Mouse (Mus musculus): ENCODE measurements around the gene Mrpl50. TPM values are rescaled to one million over a fixed set of nuclear protein-coding genes. Genes with fewer than 3 reads are reported as not detected.

Mrpl50 gene
- total RNA-seq (2015; ENCODE audit: low replicate concordance), result 22.2 and 27.0 TPM in 2 replicates
- 9.5 and 13.5 TPM in 2 replicates for total RNA-seq (2017; ENCODE audit: low replicate concordance)

DNA sequence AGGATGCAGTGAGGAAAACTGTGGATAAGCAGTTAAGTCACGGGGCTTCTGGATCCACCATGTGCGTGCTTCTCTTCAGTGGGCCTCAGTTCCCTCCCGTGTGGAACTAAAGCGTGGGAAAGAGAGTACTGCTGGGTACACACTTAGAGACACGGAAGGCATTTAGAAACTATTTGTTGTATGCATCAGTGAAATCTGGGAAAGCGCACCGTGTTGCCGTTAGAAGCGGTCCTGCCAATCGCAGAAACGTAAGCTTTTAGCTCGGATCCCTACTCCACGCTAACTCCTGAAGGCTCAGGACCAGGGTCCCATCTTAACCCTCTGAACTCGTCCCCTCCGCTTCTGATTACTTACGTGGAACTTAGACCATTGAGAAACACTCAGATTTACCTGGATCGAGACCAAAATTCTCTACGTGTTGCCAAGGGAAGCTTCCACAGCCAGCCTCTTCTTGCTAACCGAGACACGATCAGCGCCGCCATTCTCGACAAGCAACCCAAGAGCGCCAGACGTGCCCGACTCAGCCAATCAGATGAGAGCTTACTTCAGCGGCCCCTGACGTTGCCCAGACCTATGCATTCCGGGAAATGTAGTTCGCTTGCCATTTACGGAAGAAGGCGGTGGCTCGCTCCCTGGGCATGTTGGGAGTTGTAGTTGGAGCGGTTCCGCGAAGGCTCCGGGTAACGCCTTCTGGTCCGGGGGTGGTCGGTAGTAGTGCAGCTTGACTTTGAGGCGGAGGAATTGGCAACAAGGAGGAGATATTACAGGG, at the start of gene Mrpl50, which contains the start of gene Zfp189:
Mrpl50 (minus strand) TSS at position 522 of the 769 bp plus-strand sequence.
Zfp189 (plus strand) TSS at position 605 of the 769 bp plus-strand sequence.
- ATAC-seq (replicated peaks; ENCODE audit: low FRiP score, poor library complexity, severe bottlenecking), result peak; percentile 98

DNA sequence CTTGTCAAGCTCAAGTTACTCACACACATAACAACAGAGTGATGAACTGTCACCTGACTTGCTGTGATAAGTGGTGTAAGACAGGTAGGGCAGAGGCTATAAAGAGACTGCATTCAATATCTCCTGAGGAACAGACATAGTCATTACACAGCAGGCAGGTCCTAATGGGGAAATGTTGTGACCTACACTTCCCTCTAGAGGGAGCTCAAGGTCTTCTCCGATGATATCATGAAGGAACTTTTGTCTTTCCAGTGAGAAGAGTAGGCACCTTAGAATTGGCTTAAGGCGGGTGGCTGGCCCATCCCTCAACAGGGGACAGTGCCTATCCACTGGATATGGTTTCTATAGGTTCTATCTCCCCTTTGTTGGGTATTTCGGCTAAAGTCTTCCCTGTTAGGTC, 46.7 kb upstream of the Mrpl50 start:
- peak; percentile 89 for ATAC-seq (replicated peaks; ENCODE audit: low FRiP score, poor library complexity, severe bottlenecking)

DNA sequence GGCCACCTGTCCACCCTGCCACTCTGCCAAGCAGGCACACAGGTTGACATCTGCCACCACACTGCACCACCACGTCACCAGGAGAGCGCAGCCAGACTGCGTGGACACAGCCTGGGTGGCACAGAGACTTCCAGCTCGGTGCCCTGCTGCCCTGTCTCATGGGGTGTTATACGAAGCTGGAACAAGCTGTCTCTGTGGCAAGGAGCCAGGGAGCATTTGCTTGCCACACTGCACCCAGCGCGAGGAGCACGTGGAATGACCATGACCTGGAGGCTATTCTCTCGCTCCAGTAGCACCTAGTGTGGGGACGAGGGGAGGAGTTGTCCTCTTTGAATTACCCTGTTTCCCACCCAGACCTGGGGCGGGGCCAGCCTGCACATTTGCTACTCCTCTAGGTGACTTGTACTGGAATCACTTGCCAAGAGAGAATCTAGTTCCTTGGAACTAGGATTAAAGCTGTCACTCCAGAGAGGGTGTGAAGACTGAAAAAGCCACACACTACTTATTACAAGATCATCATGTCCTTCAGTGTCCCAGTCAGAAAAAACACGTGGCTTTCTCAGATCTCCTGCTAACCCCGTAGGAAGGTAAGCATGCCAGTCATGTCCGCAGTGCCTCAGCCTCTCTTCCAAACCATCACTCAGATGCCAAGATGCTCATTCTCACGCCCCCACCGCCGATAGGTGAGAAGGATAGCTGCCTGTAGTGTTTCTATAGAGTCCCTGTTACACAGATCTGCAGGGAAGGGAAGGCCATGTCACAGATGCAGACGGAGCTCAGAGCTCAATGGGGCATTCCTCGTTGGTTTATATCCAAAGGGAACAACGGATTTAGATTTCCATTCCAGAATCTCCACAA, 39.3 kb upstream of the Mrpl50 start:
- ATAC-seq (replicated peaks; ENCODE audit: low FRiP score, poor library complexity, severe bottlenecking), result 0 out of 2 replicates have a peak, but pooled peaks have one; percentile 39

DNA sequence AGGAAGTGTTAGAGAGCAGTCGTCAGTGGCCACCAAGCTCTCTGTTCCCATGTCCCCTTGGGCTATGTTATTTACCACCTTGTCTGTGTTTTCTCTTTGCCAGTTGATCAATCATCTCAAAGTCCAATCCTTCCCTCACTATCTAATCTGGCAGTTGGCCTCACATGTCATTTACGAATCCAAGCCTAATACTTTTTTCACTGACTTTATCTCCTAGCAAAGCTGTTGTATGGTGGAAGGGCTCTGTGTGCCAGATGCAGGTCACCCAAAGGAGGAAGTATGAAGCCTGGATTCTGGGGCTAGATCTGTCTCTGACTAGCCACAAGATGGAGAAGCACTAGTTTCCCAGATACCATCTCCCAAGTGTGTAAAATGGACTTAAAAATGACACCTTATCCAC, 37.3 kb upstream of the Mrpl50 start:
- ATAC-seq (replicated peaks; ENCODE audit: low FRiP score, poor library complexity, severe bottlenecking), result no peak

DNA sequence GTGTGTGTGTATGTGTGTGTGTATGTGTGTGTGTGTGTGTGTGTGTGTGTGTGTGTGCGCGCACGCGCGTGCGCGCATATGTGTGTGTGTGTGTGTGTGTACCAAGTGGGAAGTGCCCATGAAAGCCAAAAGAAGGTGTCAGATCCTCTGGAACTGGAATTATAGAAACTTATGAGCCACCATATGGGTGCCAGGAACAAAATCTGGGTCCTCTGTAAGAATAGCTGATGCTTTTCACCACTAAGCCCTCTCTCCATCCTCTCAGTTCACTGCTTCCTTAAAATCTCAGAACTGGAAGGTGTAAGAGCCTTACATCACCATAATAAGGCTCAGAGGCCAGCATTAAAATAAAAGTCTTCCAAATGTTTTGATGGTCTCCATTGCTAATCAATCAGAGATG, 36.5 kb upstream of the Mrpl50 start:
- ATAC-seq (replicated peaks; ENCODE audit: low FRiP score, poor library complexity, severe bottlenecking), result no peak

DNA sequence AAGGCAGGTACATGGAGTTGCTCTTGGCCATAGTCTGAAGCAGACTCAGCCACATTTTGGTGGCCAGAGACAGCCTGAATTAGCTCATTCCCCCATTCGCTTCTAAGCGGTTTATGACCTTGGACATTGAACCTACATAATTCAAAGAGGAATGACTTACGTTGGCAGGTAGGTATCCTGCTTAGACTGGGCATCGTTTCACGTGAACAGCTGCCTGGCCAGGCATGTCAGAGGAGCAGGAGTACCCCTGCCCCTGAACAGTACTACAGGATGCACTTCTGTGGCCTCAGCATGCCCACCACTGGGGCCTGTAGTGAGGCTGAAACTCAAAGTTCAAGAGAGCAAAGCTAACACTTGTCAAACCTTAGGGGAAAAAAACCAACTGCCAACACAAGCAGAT, 32.5 kb upstream of the Mrpl50 start:
- ATAC-seq (replicated peaks; ENCODE audit: low FRiP score, poor library complexity, severe bottlenecking), result no peak

DNA sequence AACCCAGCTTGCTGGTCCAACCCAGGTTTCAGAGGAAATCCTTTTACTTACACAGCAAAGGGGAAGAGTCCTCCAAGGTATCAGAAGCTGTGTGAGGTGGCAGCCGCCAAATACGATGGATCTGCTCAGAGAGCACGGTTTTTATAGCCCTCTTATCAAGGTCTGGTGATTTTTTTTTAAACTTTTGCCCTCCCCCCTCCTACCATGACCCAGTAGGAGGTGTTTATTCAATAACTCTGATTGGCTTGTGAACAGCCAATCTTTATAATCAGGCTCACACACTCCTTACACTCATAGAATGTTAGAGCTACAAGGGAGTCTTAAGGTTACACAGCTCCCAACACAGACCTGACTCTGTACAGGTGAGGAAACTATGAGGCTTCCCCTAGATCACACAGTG, 28.5 kb upstream of the Mrpl50 start, which contains the start of gene Aldob:
Aldob (minus strand) TSS at position 164 of the 400 bp plus-strand sequence.
- no peak for ATAC-seq (replicated peaks; ENCODE audit: low FRiP score, poor library complexity, severe bottlenecking)

DNA sequence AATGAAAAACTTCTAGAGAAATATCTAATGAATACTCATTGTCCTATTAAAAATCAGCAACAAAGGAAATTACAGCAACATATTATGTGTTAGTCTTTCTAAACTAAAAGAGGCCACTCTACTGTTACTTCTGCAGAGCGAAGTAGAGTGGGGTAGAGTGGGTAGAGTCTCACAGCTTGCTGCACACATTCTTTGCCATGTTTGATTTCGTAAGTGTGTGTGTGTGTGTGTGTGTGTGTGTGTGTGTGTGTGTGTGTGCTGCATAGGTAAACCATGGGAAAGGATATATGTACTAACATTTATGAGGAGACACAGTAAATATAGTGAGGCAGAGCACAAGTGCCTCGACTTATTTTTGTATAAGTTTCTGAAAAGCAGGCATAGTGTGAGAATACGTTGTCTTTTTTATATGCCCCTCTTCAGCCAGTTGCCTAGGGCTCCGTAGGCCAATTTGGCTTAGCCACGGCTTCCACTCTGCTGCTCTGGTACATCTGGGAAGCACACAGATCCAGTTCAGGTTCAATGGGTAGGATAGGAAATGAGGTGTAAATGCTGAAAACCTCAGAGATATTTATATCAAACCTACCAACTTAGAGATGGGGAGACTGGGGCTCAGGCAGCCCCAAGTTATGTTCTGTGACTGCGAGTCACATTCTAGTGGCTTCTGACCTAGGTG, 26.8 kb upstream of the Mrpl50 start:
- no peak for ATAC-seq (replicated peaks; ENCODE audit: low FRiP score, poor library complexity, severe bottlenecking)

DNA sequence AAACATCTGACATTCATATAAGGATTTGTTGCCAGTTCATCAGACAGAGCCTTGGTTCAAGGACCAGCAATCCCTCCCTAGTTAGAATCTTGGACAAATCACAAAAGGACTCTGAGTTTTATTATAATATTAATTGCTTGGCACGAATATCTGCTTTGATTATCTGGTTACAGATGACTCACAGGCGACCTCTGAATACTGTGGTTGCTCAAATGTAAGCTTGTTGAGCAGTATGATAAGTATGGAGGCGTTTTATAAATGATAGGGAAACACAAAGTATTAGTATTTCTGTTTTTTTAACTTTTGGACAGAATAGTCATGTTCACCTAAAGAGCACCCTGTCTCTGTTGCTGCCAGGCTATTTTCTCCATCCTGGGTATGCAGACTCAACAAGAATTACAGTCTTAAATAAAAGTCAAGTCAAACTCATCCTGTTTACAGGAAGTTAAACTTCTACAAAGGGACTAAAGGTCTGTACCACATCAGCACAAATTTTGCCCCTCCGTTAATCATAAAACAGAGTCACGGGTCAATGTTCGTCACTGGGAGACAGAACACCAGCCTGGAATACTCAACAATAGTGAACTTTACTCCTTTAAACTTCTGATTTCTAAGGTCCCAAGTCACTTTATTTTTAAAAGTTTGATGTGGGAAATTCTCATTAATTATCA, 26.1 kb upstream of the Mrpl50 start:
- ATAC-seq (replicated peaks; ENCODE audit: low FRiP score, poor library complexity, severe bottlenecking), result no peak

DNA sequence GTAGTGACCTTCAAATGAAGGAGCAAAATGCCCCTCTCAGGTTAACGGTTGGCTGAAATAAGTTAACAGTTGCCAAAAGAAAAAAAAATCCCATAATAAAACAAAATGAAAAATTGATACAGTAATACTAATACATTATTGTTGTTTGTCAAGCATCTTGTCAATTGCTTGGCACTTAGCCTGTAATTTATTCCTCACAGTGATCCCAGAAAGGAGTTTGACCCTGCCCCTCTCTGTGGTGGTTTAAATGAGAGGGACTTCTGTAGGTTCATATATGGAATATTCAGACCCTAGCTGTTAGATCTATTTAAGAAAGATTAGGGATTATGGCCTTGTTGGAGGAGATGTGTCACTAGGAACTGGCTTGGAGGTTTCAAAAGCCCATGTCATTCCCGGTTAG, 25.1 kb upstream of the Mrpl50 start:
- ATAC-seq (replicated peaks; ENCODE audit: low FRiP score, poor library complexity, severe bottlenecking), result no peak

DNA sequence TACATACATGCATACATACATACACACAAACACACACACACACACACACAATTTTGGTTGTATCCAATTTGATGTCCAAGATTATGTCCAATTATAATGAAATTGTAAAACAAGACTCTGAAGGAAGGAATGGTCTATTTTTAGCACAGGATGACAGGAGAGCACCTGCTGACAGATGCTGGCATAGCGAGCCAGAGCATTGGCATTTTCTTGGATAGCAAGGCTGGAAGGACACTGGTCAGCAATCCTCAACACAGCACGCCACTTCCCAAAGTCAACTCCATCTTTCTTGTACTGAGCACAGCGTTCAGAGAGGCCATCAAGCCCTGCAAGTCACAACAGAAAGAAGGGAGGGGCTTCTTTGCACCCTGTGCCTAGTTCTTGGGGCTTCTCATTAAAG, 20.1 kb upstream of the Mrpl50 start:
- no peak for ATAC-seq (replicated peaks; ENCODE audit: low FRiP score, poor library complexity, severe bottlenecking)

DNA sequence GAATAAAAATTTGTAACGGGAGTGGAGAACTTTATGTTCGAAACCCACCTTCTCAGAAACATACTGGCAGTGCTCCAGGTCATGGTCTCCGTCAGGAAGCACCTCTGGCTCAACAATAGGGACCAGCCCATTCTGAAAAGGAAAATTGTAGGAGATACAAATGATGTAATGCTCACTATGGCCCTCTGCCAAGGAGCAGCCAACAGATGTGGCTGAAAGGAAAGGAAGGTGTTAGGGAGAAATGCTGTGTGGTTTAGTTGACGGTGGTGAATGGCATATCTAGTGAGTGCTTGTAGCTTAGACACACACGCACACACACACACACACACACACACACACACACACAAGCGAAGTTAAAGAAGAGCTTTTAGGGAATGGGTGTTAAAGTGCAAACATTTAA, 18.8 kb upstream of the Mrpl50 start:
- ATAC-seq (replicated peaks; ENCODE audit: low FRiP score, poor library complexity, severe bottlenecking), result no peak

DNA sequence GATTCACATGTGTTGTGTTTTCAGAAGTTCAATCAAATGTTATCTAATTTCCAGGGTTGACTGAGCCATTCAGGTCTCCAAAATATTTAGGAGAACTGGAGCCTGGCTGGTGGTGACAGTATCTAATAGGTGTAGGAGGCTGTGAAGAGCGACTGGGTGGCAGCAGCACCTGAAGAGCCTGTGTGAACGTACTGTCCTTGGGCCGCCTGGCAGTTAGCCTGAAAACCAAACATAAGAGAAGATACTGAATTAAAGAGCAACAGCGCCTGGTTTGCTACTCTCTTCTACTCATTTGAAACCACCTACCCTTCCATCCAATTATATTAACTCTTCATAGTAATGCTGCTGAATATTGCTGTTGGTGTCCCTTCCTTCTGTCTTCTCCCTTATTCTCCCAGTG, 15.8 kb upstream of the Mrpl50 start:
- no peak for ATAC-seq (replicated peaks; ENCODE audit: low FRiP score, poor library complexity, severe bottlenecking)

DNA sequence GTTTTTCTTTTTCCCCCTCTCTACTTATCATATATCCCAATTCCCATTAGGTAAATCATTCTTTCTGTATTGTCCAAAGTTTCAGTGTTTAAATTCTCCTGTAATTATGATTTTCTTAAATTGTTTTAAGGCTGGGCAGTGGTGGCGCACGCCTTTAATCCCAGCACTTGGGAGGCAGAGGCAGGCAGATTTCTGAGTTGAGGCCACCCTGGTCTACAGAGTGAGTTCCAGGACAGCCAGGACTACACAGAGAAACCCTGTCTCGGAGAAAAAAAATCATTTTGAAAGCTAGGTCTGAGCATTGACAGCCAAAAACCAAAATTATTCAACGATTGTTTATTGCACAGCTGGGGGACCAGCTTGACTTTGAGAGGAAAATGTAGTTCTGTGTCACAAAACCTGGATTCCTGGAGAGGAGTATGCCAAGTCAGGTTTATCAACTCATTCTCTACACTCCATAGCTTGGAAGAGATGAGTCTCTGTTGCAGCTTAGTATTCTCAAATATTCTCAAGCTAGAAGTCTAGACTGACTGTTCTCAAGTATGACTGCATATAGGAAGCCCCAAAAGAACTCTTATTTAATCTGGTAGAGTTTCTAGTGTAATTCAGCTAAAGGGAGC, 14.9 kb upstream of the Mrpl50 start:
- no peak for ATAC-seq (replicated peaks; ENCODE audit: low FRiP score, poor library complexity, severe bottlenecking)

DNA sequence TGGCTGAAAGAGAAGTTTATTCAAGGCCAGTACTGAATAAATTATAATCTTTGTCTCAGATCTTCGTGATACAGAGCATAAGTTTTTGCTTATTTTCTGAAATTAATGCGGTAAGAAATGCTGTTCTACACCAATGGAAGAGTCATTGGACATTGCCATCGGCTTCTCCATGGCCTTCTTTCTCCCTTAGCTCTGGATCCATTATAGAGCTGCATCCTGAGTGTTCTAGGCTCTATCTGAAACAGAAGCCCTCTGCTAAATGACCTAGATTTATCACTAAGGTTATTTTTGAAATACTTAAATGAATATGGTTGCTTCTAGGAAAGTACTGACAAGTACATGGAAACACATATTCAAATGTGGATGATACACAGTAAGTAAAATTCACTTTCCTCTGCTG, 14.1 kb upstream of the Mrpl50 start:
- no peak for ATAC-seq (replicated peaks; ENCODE audit: low FRiP score, poor library complexity, severe bottlenecking)

DNA sequence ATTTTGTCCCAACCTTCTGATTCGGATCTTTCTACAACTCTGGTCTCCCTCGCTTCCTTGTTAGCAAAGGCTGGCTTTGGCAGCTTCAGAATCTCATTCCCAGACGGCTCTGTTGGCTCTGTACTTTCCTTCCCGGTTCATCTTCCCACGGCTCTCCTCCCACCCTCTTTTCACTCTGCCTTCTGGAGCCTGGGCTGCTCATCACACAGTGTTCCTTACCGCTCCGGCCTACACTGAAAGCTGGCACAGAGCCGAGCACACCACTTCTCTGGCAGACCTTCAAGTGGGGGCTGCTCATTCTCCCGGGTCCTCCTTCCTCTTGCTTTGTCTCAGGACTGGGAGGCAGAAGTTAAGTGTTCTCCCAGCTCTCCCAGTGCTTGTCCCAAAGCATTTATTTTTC, 1.7 kb upstream of the Mrpl50 start:
- no peak for ATAC-seq (replicated peaks; ENCODE audit: low FRiP score, poor library complexity, severe bottlenecking)

DNA sequence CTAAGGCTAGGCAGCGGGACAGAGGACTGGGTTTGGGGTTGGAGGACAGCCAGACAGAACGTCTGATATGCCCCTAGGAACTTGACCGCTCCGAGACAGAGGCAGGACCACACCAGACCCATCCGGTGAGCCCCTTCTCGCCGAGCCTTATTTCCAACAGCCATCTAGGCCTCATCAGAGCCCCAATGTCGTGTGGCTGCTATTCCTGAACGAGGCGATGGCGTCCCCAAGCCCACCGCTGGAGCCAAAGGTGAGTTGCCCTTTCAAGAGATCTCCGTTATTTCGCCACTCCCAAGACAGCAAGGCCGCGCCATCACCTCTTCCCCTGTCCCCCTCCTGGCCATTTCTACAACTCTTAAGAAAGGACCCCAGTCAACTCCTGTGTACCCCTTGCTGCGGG, 453 bp upstream of the Mrpl50 start:
- peak; percentile 55 for ATAC-seq (replicated peaks; ENCODE audit: low FRiP score, poor library complexity, severe bottlenecking)

DNA sequence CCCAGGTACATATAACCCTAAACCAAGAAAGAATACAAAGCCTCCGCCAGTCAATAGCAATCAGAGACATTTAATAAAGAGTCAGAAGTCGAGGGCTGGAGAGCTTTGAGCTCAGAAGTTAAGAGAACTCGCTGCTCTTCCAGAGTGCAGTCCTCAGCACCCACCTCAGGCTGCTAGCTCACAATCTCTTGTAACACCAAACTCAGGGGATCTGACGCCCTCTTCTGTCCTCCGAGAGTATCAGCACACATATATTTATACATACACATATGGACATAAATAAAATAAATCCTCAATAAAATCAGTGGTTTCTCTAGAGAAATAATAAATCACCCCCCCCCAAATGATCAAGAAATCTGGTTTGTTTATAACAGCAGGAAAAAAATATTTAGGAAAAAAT, 1.4 kb downstream of the Mrpl50 start:
- ATAC-seq (replicated peaks; ENCODE audit: low FRiP score, poor library complexity, severe bottlenecking), result no peak

DNA sequence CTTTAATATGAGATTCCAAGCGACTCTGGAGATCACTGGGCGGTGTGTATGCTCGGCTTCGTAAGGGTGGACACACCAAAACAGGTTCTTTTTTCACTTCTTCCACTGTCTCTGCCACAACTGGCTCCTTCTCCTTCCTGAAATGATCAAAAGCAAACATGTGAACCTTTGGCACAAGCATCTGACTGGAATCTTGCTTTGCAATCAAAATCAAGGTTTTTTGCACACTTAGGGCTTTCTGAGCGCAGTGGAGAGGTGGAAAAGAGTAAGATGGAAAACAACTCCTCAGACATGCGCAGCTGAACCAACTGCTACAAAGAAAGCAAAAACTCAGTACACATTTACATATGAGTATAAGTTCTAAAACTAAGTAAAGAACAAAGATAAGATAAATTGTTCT, 6.5 kb downstream of the Mrpl50 start:
- ATAC-seq (replicated peaks; ENCODE audit: low FRiP score, poor library complexity, severe bottlenecking), result no peak
